Mouse (Mus musculus): ENCODE measurements around the gene Gm10024. TPM values are rescaled to one million over a fixed set of nuclear protein-coding genes. Genes with fewer than 3 reads are reported as not detected.
"Not testable (repeated sequence)": the region's sequence is repeated elsewhere in the genome, so short reads cannot be mapped to it uniquely, and the experiment has no call there.

Gm10024 gene
- polyA plus RNA-seq (2014; fragmentation: Nextera tagmentation; extraction: Ambion mirVana), result not detected in 2 replicates

GRCm38 (mm10) chr10:77711157-77711556 is at the start of gene Gm10024:
TSS of gene Gm10024 (plus strand) at chr10:77711457.
- not testable (repeated sequence) for H3K4me3 ChIP-seq (ENCODE audit: low read depth, low read length); H3K27me3 ChIP-seq (ENCODE audit: control insufficient read depth, insufficient read depth, low read length); H3K9me3 ChIP-seq (ENCODE audit: control insufficient read depth, low read length); ATAC-seq (replicated peaks; ENCODE audit: low FRiP score); H3K4me1 ChIP-seq (replicated peaks; ENCODE audit: control insufficient read depth, insufficient read depth, low read length); H3K9ac ChIP-seq (ENCODE audit: low read length); H3K4me2 ChIP-seq (ENCODE audit: low read depth, low read length, severe bottlenecking); H3K36me3 ChIP-seq (ENCODE audit: control insufficient read depth, insufficient read depth, low read length); H3K27ac ChIP-seq (ENCODE audit: low read depth, low read length); DNase-seq (ENCODE audit: low spot score)

GRCm38 (mm10) chr10:77663949-77664665 is 47.1 kb upstream of the Gm10024 start:
- H3K9me3 ChIP-seq (ENCODE audit: control insufficient read depth, low read length), result no peaks in the 10 kb centered on the region
- no peak overlapping the region for H3K9ac ChIP-seq (ENCODE audit: low read length)
- no peaks in the 10 kb centered on the region for H3K36me3 ChIP-seq (ENCODE audit: control insufficient read depth, insufficient read depth, low read length)
- ATAC-seq (replicated peaks; ENCODE audit: low FRiP score) (no peak), DNase-seq (ENCODE audit: low spot score) (no peak)
- no peak overlapping the region for H3K4me3 ChIP-seq (ENCODE audit: low read depth, low read length)
- no peak overlapping the region for H3K27ac ChIP-seq (ENCODE audit: low read depth, low read length)
- H3K27me3 ChIP-seq (ENCODE audit: control insufficient read depth, insufficient read depth, low read length), result no peaks in the 10 kb centered on the region
- WGBS, result 61% methylated on average over 43 of the region's 43 CpGs
- no peaks in the 10 kb centered on the region for H3K4me1 ChIP-seq (replicated peaks; ENCODE audit: control insufficient read depth, insufficient read depth, low read length)
- no peak overlapping the region for H3K4me2 ChIP-seq (ENCODE audit: low read depth, low read length, severe bottlenecking)

DNA sequence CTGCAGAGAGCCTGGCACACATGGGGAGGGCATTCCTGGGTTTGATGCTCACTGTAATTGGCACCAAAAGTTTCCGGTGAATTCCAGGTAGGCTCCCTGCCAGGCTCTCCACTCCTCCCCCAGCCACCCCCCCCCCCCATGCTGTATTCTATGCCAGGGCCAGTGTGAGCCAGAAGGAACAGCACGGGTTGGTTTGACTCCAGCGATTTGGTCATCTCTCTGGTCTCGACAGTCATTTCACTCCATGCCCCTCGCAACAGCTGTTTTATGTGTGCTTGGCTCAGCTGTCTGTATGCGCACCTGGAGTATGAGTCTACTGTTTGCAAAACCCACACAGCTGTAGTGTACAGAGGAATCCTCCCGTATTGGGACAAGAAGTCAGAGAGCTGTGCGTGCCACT is 44.9 kb upstream of the Gm10024 start:
- 85% methylated on average over 8 of the region's 8 CpGs for WGBS
- no peak overlapping the region for H3K27ac ChIP-seq (ENCODE audit: low read depth, low read length)
- no peak for DNase-seq (ENCODE audit: low spot score)
- H3K9me3 ChIP-seq (ENCODE audit: control insufficient read depth, low read length), result no peaks in the 10 kb centered on the region
- H3K27me3 ChIP-seq (ENCODE audit: control insufficient read depth, insufficient read depth, low read length), result no peaks in the 10 kb centered on the region
- H3K4me2 ChIP-seq (ENCODE audit: low read depth, low read length, severe bottlenecking), result no peak overlapping the region
- no peaks in the 10 kb centered on the region for H3K36me3 ChIP-seq (ENCODE audit: control insufficient read depth, insufficient read depth, low read length)
- no peak overlapping the region for H3K9ac ChIP-seq (ENCODE audit: low read length)
- H3K4me1 ChIP-seq (replicated peaks; ENCODE audit: control insufficient read depth, insufficient read depth, low read length), result no peaks in the 10 kb centered on the region
- H3K4me3 ChIP-seq (ENCODE audit: low read depth, low read length), result no peak overlapping the region
- ATAC-seq (replicated peaks; ENCODE audit: low FRiP score), result no peak

- no peak for ATAC-seq (replicated peaks; ENCODE audit: low FRiP score)
- no peaks in the 10 kb centered on the region for H3K9me3 ChIP-seq (ENCODE audit: control insufficient read depth, low read length)
- 90% methylated on average over 4 of the region's 4 CpGs for WGBS
These were observed 43.9 kb upstream of the Gm10024 start for GRCm38 (mm10) chr10:77667402-77667801.

DNA sequence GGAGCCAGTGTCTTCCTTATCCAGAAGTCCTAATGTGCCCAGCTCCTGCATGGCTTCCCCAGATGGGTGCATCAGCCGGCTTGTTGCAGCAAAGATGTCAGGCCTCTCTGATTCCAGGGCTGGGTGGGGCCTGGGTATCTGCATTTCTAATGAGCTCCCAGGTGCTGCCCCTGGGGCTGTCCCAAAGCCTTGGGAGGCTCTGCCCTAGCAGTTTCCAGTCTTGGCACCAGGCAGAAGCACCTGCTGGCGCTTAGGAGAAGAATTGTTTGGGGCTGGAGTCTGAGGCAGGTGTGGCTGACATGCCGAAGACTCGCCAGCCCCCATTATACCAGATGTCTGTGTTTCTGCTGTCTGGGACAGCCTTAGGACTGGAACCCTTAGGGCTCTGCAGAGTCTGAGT is 40.5 kb upstream of the Gm10024 start:
- Histone ChIP-seq H3K4me2 (ENCODE audit: low read depth, low read length, severe bottlenecking) (no peak overlapping the region), H3K36me3 (ENCODE audit: control insufficient read depth, insufficient read depth, low read length) (no peaks in the 10 kb centered on the region), H3K27me3 (ENCODE audit: control insufficient read depth, insufficient read depth, low read length) (no peaks in the 10 kb centered on the region), H3K27ac (ENCODE audit: low read depth, low read length) (no peak overlapping the region), H3K4me1 (replicated peaks; ENCODE audit: control insufficient read depth, insufficient read depth, low read length) (no peaks in the 10 kb centered on the region; the same call in 1 of the 2 replicates), H3K9ac (ENCODE audit: low read length) (no peak overlapping the region), H3K9me3 (ENCODE audit: control insufficient read depth, low read length) (no peaks in the 10 kb centered on the region), H3K4me3 (ENCODE audit: low read depth, low read length) (no peak overlapping the region)
- DNase-seq (ENCODE audit: low spot score) (no peak), ATAC-seq (replicated peaks; ENCODE audit: low FRiP score) (no peak)
- 88% methylated on average over 4 of the region's 4 CpGs for WGBS

More at GRCm38 (mm10) chr10:77667402-77667801, 43.9 kb upstream of the Gm10024 start:
- no peak for DNase-seq (ENCODE audit: low spot score)
- H3K9ac ChIP-seq (ENCODE audit: low read length), result no peak overlapping the region
- H3K4me1 ChIP-seq (replicated peaks; ENCODE audit: control insufficient read depth, insufficient read depth, low read length), result no peaks in the 10 kb centered on the region
- H3K4me3 ChIP-seq (ENCODE audit: low read depth, low read length), result no peak overlapping the region
- H3K27ac ChIP-seq (ENCODE audit: low read depth, low read length), result no peak overlapping the region
- H3K27me3 ChIP-seq (ENCODE audit: control insufficient read depth, insufficient read depth, low read length), result no peaks in the 10 kb centered on the region
- no peak overlapping the region for H3K4me2 ChIP-seq (ENCODE audit: low read depth, low read length, severe bottlenecking)
- no peaks in the 10 kb centered on the region for H3K36me3 ChIP-seq (ENCODE audit: control insufficient read depth, insufficient read depth, low read length)

DNA sequence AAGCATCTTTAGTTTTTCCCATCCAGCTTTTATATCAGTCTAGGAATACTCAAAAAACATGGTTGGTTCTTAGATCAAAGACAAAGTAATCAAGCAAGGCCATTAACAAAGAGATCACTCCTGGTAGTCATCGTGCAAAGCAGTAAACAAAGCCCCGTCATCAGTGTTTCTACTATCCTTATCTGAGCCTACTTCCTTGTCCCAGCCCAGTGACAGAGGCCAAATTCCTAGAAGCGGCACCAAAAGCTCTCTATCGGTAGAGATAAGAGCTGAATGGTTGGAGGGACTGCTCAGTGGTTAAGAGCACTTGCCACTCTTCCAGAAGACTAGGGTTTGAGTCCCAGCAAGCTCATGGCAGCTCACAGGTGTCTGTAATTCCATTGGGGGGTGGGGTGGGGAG is 39.7 kb upstream of the Gm10024 start:
- Histone ChIP-seq H3K9ac (ENCODE audit: low read length) (no peak overlapping the region), H3K36me3 (ENCODE audit: control insufficient read depth, insufficient read depth, low read length) (no peaks in the 10 kb centered on the region), H3K4me2 (ENCODE audit: low read depth, low read length, severe bottlenecking) (no peak overlapping the region), H3K9me3 (ENCODE audit: control insufficient read depth, low read length) (no peaks in the 10 kb centered on the region), H3K27ac (ENCODE audit: low read depth, low read length) (no peak overlapping the region), H3K4me3 (ENCODE audit: low read depth, low read length) (no peak overlapping the region), H3K4me1 (replicated peaks; ENCODE audit: control insufficient read depth, insufficient read depth, low read length) (no peaks in the 10 kb centered on the region; the same call in 1 of the 2 replicates), H3K27me3 (ENCODE audit: control insufficient read depth, insufficient read depth, low read length) (no peaks in the 10 kb centered on the region)
- WGBS, result 92% methylated on average over 4 of the region's 4 CpGs
- DNase-seq (ENCODE audit: low spot score) (no peak), ATAC-seq (replicated peaks; ENCODE audit: low FRiP score) (no peak)

DNA sequence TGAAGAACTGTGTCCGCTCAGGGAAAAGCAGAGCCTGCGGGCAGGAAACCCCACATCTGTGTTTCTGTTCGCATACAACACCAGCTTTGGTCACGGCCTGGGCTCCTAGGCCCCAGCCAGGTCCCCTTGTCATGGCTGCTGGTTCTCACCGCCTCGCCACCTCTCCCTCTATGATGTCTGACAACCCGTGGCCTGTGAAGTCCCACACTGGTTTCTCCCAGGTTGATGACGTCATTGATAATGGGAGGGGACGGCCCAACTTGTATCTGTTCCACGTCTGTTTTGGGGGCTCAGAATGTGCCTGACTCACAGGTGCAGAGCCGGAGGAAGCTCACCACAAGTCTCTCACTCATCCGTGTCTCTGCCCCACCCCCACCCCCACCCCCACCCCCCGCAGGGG is 37.5 kb upstream of the Gm10024 start:
- Histone ChIP-seq H3K27ac (ENCODE audit: low read depth, low read length) (no peak overlapping the region), H3K4me2 (ENCODE audit: low read depth, low read length, severe bottlenecking) (no peak overlapping the region), H3K36me3 (ENCODE audit: control insufficient read depth, insufficient read depth, low read length) (no peaks in the 10 kb centered on the region), H3K9ac (ENCODE audit: low read length) (no peak overlapping the region), H3K4me3 (ENCODE audit: low read depth, low read length) (no peak overlapping the region), H3K27me3 (ENCODE audit: control insufficient read depth, insufficient read depth, low read length) (peaks cover 10% of the 10 kb centered on the region), H3K9me3 (ENCODE audit: control insufficient read depth, low read length) (no peaks in the 10 kb centered on the region), H3K4me1 (replicated peaks; ENCODE audit: control insufficient read depth, insufficient read depth, low read length) (peaks cover 13% of the 10 kb centered on the region; the same call in 1 of the 2 replicates)
- WGBS, result 63% methylated on average over 13 of the region's 13 CpGs
- no peak for ATAC-seq (replicated peaks; ENCODE audit: low FRiP score)
- DNase-seq (ENCODE audit: low spot score), result no peak

DNA sequence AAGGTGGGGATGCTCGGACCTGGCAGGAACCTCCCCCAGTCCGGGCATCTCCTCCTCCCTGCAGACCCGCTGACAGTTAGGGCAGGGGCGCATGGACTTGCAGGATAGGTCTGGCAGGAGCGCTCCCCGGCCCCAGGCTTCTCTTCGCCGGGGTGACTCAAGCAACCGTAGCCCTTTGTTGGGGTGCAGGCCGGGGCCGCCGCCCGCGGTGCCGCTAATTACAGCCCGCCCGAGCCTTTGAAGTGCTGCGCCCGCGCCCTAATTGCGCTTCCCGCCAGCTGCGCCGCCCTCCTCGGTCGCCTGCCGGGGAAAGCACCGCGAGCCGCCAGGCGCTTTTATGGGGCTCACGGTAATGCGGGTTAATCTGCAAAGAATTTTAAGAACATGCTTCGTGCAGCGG is 33.7 kb upstream of the Gm10024 start:
- Histone ChIP-seq H3K27me3 (ENCODE audit: control insufficient read depth, insufficient read depth, low read length) (peaks cover 12% of the 10 kb centered on the region), H3K9me3 (ENCODE audit: control insufficient read depth, low read length) (no peaks in the 10 kb centered on the region), H3K4me3 (ENCODE audit: low read depth, low read length) (peak overlapping the region; percentile 23), H3K4me1 (replicated peaks; ENCODE audit: control insufficient read depth, insufficient read depth, low read length) (peaks cover 13% of the 10 kb centered on the region; the same call in 1 of the 2 replicates), H3K9ac (ENCODE audit: low read length) (peak overlapping the region; percentile 35), H3K36me3 (ENCODE audit: control insufficient read depth, insufficient read depth, low read length) (no peaks in the 10 kb centered on the region), H3K27ac (ENCODE audit: low read depth, low read length) (no peak overlapping the region), H3K4me2 (ENCODE audit: low read depth, low read length, severe bottlenecking) (peak overlapping the region; percentile 67)
- peak; percentile 83 for DNase-seq (ENCODE audit: low spot score)
- ATAC-seq (replicated peaks; ENCODE audit: low FRiP score), result peak; percentile 74
- WGBS, result 0% methylated on average over 35 of the region's 35 CpGs

DNA sequence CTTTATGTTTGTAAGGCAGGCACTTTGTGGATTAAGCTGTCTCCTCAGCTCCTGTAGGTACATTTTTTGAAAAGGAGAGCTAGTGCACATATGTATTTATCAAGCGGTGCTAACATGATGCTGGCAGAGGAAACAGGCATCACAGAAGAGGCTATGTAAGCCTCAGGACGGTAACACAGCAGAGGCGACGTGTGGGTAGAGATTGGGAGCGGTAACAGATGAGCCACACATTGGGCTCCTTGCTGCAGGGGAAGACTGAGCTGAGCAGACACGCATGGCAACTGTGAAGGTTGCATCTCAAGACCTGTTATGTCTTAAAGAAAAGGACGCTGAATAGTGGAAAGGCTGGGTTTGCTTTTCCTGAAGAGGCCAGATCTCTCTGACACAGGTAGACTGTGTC is 28.3 kb upstream of the Gm10024 start:
- Histone ChIP-seq H3K4me2 (ENCODE audit: low read depth, low read length, severe bottlenecking) (no peak overlapping the region), H3K27me3 (ENCODE audit: control insufficient read depth, insufficient read depth, low read length) (peaks cover 20% of the 10 kb centered on the region), H3K9ac (ENCODE audit: low read length) (no peak overlapping the region), H3K36me3 (ENCODE audit: control insufficient read depth, insufficient read depth, low read length) (no peaks in the 10 kb centered on the region), H3K9me3 (ENCODE audit: control insufficient read depth, low read length) (no peaks in the 10 kb centered on the region), H3K4me3 (ENCODE audit: low read depth, low read length) (no peak overlapping the region), H3K27ac (ENCODE audit: low read depth, low read length) (no peak overlapping the region), H3K4me1 (replicated peaks; ENCODE audit: control insufficient read depth, insufficient read depth, low read length) (peaks cover 6% of the 10 kb centered on the region; the same call in 1 of the 2 replicates)
- ATAC-seq (replicated peaks; ENCODE audit: low FRiP score) (no peak), DNase-seq (ENCODE audit: low spot score) (no peak)
- 77% methylated on average over 7 of the region's 7 CpGs for WGBS

Data from forebrain, embryonic 11.5 days (tissue).